Mouse (Mus musculus): Measurements from ENCODE around the gene Sppl2c. TPM values are rescaled to one million over a fixed set of nuclear protein-coding genes. Genes with fewer than 3 reads are reported as not detected.

Gene Sppl2c
- polyA plus RNA-seq, 1 experiment from 2014 or later = not detected

DNA sequence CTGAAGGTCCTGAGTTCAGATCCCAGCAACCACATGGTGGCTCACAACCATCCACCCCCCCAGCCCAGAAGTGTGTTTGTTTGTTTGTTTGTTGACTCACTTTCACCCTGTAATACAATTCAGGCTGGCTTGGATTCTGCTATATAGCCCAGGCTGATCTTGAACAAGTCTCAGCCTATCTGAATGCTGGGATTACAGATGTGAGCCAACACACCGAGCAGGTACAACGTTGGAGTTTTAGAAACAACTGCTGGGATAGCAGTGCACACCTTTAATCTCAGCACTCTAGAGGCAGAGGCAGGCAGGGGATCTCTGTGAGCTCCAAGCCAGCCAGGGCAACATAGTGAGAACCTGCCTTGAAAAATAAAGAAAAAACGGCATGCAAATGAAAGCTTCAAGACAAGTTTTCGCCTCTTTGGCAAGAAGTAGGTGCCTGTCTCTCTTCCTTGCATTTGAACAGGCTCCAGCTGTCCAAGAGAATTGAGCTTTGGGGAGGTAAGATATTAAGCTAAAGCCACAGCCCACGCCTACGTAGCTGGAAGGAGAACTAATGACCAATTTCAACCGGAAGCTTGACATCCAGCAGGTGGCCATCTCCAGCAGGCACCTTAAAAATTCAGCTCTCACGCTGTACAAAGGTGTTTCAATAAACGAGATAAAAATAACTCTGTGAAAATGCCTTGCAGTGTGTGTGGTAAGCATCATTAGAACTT, 44.1 kb downstream of the Sppl2c start:
- Histone ChIP-seq H3K27ac (ENCODE audit: low read depth, low read length) (no peak overlapping the region), H3K9me3 (ENCODE audit: control insufficient read depth, low read length) (no peaks in the 10 kb centered on the region), H3K27me3 (ENCODE audit: control insufficient read depth, insufficient read depth, low read length) (peaks cover 34% of the 10 kb centered on the region), H3K36me3 (ENCODE audit: control insufficient read depth, insufficient read depth, low read length) (no peaks in the 10 kb centered on the region), H3K4me1 (replicated peaks; ENCODE audit: control insufficient read depth, insufficient read depth, low read length) (peaks cover 2% of the 10 kb centered on the region; the same call in 1 of the 2 replicates), H3K4me2 (replicated peaks; ENCODE audit: low read depth, low read length) (peak overlapping the region; percentile 96), H3K4me3 (ENCODE audit: low read depth, low read length) (peak overlapping the region; percentile 63), H3K9ac (ENCODE audit: low read depth, low read length) (peak overlapping the region; percentile 67; the same call in 1 of the 2 replicates)
- DNase-seq (ENCODE audit: low spot score) = peak; percentile 47
- WGBS = 11% methylated on average over 9 of the region's 9 CpGs
- ATAC-seq (ENCODE audit: low FRiP score) = no peak

DNA sequence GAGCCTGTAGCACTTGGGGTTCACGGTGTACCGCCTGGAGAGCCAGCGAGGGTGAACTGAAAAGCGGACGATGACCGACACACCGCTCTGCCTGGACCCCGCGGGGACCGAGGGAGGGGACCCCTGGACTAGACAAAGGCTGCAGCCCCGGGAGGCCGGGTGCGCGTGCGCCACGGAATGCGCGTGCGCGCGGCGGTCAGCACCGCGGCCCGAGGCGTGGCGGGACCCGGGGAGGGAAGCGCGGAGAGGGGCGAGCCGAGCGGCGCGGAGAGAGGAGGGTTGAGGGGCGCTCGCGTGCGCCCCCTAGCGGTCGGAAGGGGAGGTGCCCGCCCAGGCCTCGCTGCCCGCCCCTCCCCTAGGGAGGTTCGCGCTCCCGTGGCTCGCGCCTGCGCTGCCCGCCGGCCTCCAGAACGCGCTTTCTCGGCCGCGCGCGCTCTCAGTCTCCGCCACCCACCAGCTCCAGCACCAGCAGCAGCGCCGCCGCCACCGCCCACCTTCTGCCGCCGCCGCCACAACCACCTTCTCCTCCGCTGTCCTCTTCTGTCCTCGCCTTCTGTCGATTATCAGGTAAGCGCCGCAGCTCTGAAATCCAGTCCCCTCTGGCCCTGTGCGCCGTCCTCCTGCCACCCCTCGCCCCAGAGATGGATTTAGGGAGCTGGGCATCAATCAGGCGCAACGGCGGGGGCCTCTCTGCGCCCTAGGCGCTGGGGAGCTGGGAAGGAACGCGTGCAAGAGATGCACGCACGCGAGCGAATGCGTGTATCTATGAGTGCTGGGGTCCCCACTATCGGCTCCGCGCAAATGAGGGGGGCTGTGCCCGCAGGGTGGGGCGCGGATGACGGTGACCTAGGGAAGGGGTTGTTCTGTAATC, 45.1 kb downstream of the Sppl2c start, which contains the start of gene Mapt:
Gene Mapt, plus strand, starts transcription at position 350 of the 871 bp plus-strand sequence.
- peak; percentile 88 for ATAC-seq (ENCODE audit: low FRiP score)
- DNase-seq (ENCODE audit: low spot score) = peak; percentile 97
- Histone ChIP-seq H3K27ac (ENCODE audit: low read depth, low read length) (peak within 1 kb of the TSS; percentile 76), H3K9ac (ENCODE audit: low read depth, low read length) (peak within 1 kb of the TSS; percentile 70), H3K36me3 (ENCODE audit: control insufficient read depth, insufficient read depth, low read length) (no peaks in the 10 kb centered on the region), H3K4me3 (ENCODE audit: low read depth, low read length) (peak within 1 kb of the TSS; percentile 63), H3K4me1 (replicated peaks; ENCODE audit: control insufficient read depth, insufficient read depth, low read length) (peaks cover 2% of the 10 kb centered on the region; the same call in 1 of the 2 replicates), H3K9me3 (ENCODE audit: control insufficient read depth, low read length) (no peaks in the 10 kb centered on the region), H3K4me2 (replicated peaks; ENCODE audit: low read depth, low read length) (peak within 1 kb of the TSS; percentile 96), H3K27me3 (ENCODE audit: control insufficient read depth, insufficient read depth, low read length) (peaks cover 39% of the 10 kb centered on the region)
- under 1% methylated on average over 70 of the region's 94 CpGs for WGBS

DNA sequence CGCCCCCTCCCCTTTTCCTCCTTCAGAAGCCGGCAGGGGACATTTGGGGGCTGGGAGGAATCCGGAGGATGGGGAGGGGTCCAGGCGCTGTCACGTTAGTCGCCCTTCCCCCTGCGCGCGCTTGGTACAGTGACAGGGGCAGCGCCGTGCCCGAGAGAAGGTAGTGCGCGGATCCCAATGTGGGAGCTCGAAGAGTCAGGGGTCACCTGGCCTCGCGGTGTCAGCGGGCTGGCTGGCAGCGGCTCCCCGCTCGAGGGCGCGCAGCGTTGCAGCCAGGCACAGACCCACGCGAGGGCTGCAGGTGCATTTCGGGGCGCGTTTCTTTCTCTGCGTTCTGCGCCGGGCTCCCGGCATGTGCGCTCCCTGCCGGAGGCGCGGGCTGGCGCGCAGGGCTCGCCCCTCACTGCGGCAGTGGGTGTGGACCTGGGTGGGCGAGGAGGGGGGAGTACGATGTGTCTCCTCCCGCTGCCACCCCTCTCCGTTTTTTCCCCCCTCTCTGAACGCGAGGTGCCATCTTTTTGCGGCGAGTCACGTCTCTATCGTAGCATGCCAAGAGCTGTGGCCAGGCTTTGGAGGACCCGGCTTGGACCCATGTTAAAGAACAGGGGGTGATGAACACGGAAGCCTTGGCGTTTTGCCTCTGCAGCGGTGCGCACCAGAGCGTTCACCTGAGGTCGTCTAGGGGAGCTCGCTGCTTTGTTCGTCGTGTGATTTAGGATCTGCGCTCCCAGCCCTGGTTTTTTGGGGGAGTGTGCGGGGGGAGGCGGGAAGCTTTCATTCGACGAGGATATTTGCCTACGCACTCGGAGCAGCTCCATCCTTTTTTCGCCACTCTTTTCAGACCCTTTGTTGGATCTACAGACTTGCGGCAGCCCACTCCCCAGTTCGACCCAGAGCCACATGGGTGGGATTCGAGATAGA, 46.3 kb downstream of the Sppl2c start:
- Histone ChIP-seq H3K4me1 (replicated peaks; ENCODE audit: control insufficient read depth, insufficient read depth, low read length) (peaks cover 2% of the 10 kb centered on the region; the same call in 1 of the 2 replicates), H3K36me3 (ENCODE audit: control insufficient read depth, insufficient read depth, low read length) (no peaks in the 10 kb centered on the region), H3K4me3 (ENCODE audit: low read depth, low read length) (peak overlapping the region; percentile 63), H3K27ac (ENCODE audit: low read depth, low read length) (peak overlapping the region; percentile 76), H3K9ac (ENCODE audit: low read depth, low read length) (peak overlapping the region; percentile 70), H3K27me3 (ENCODE audit: control insufficient read depth, insufficient read depth, low read length) (peaks cover 39% of the 10 kb centered on the region), H3K4me2 (replicated peaks; ENCODE audit: low read depth, low read length) (peak overlapping the region; percentile 96), H3K9me3 (ENCODE audit: control insufficient read depth, low read length) (no peaks in the 10 kb centered on the region)
- peak; percentile 67 for DNase-seq (ENCODE audit: low spot score)
- ATAC-seq (ENCODE audit: low FRiP score) = peak; percentile 26; the same call in 1 of the 2 replicates
- under 1% methylated on average over 63 of the region's 72 CpGs for WGBS

DNA sequence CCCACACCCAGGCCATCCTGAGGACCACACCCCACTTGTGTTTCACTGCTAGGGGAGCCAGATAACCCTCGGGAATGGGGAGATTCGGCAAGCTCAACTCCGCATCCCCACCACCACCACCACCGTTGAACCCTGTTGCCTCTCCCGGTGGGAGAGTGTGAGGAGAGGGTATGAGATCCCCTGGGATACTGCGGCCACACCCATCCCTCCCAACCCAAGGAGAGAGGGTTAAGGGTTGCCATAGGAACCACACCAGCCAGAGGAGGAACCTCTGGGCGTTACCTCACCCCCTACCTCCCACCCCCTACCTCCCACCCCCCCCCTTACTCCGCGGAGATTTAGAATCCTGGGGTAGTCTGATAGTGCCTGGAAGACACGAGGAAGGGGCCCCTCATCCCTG, 47.0 kb downstream of the Sppl2c start:
- H3K27ac ChIP-seq (ENCODE audit: low read depth, low read length) = peak overlapping the region; percentile 76
- 1% methylated on average over 10 of the region's 10 CpGs for WGBS
- ATAC-seq (ENCODE audit: low FRiP score) (0 out of 2 replicates have a peak, but pooled peaks have one; percentile 6), DNase-seq (ENCODE audit: low spot score) (peak; percentile 41)
- H3K36me3 ChIP-seq (ENCODE audit: control insufficient read depth, insufficient read depth, low read length) = no peaks in the 10 kb centered on the region
- peak overlapping the region; percentile 70 for H3K9ac ChIP-seq (ENCODE audit: low read depth, low read length)
- H3K27me3 ChIP-seq (ENCODE audit: control insufficient read depth, insufficient read depth, low read length) = peaks cover 39% of the 10 kb centered on the region
- peak overlapping the region; percentile 63 for H3K4me3 ChIP-seq (ENCODE audit: low read depth, low read length)
- peak overlapping the region; percentile 96 for H3K4me2 ChIP-seq (replicated peaks; ENCODE audit: low read depth, low read length)
- peaks cover 2% of the 10 kb centered on the region; the same call in 1 of the 2 replicates for H3K4me1 ChIP-seq (replicated peaks; ENCODE audit: control insufficient read depth, insufficient read depth, low read length)
- no peaks in the 10 kb centered on the region for H3K9me3 ChIP-seq (ENCODE audit: control insufficient read depth, low read length)

DNA sequence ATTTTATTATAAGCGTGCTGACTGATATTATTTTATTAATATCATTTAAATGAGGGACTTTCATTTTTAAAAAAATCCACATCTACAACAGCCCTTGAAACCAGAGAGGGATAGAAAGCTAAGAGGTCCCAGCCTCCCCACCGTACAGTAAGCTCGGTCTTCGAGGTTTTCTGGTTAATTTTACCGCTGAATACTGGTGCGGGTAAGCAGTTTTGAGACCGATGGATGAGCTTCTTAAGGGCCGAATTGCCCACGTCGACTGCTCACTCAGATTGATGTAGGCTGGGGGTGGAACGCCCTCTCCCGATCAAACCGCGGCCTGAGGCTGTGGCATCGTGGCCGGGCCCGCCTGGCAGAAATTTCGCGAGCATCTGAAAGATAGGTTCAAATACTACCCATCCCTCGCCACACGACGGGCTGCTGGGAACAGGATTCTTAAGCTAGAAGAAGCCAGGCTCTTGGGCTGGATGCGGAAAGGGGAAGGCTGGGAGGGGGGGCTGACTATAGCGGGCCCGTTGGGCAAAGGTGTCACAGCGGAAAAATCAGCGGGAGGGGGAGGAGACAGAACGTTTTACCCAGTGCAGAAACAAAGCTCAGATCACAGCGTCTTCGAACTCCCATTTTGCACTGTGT, 47.6 kb downstream of the Sppl2c start:
- ATAC-seq (ENCODE audit: low FRiP score) (no peak), DNase-seq (ENCODE audit: low spot score) (peak; percentile 44)
- H3K9me3 ChIP-seq (ENCODE audit: control insufficient read depth, low read length) = no peaks in the 10 kb centered on the region
- H3K27me3 ChIP-seq (ENCODE audit: control insufficient read depth, insufficient read depth, low read length) = peaks cover 39% of the 10 kb centered on the region
- H3K9ac ChIP-seq (ENCODE audit: low read depth, low read length) = no peak overlapping the region; the same call in 1 of the 2 replicates
- peaks cover 2% of the 10 kb centered on the region; the same call in 1 of the 2 replicates for H3K4me1 ChIP-seq (replicated peaks; ENCODE audit: control insufficient read depth, insufficient read depth, low read length)
- peak overlapping the region; percentile 63 for H3K4me3 ChIP-seq (ENCODE audit: low read depth, low read length)
- WGBS = 3% methylated on average over 30 of the region's 30 CpGs
- no peaks in the 10 kb centered on the region for H3K36me3 ChIP-seq (ENCODE audit: control insufficient read depth, insufficient read depth, low read length)
- no peak overlapping the region for H3K27ac ChIP-seq (ENCODE audit: low read depth, low read length)
- peak overlapping the region; percentile 96 for H3K4me2 ChIP-seq (replicated peaks; ENCODE audit: low read depth, low read length)

DNA sequence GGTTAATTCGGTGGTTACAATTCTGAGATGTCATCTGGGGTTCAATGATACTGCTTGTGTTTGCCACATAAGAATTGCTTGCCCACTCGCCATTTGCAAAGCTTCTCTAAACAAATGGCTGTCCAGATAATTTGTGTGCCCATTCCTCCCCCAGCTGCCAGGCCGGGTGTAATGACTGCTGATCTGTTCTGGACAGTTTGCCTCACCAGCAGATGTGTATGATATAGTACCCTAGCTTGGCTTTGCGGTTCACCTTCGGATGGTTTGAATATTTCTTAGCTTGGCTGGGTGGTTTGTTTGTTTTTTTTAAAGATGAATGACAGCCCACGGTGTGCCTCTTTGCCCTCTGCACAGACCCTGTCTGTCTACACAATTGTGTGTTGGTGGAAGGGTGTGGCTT, 48.6 kb downstream of the Sppl2c start:
- Histone ChIP-seq H3K4me1 (replicated peaks; ENCODE audit: control insufficient read depth, insufficient read depth, low read length) (peaks cover 2% of the 10 kb centered on the region; the same call in 1 of the 2 replicates), H3K9me3 (ENCODE audit: control insufficient read depth, low read length) (no peaks in the 10 kb centered on the region), H3K27ac (ENCODE audit: low read depth, low read length) (no peak overlapping the region), H3K27me3 (ENCODE audit: control insufficient read depth, insufficient read depth, low read length) (peaks cover 39% of the 10 kb centered on the region), H3K36me3 (ENCODE audit: control insufficient read depth, insufficient read depth, low read length) (no peaks in the 10 kb centered on the region), H3K4me3 (ENCODE audit: low read depth, low read length) (peak overlapping the region; percentile 63; the same call in 1 of the 2 replicates), H3K4me2 (replicated peaks; ENCODE audit: low read depth, low read length) (peak overlapping the region; percentile 96), H3K9ac (ENCODE audit: low read depth, low read length) (no peak overlapping the region)
- DNase-seq (ENCODE audit: low spot score) (peak; percentile 17), ATAC-seq (ENCODE audit: low FRiP score) (no peak)
- 31% methylated on average over 6 of the region's 6 CpGs for WGBS

DNA sequence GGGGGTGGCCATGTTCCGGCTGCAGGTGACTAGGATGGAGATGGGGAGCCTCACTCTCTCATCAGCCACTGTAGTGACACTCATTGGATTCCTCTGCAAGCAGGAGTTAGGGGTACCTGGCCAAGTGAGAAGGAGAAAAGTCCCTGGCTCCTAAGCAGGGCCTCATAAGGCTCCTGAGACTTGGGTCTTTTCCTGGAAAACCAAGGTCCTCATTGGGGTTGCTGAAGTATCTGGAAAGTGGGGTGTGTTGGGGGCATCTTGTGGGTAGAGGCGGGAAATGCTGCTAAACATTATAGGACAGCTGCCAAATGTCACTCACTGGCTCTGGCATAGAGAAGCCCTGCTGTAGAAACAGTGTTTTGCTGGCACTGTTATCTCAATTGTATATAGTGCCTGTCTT, 49.8 kb downstream of the Sppl2c start:
- Histone ChIP-seq H3K9me3 (ENCODE audit: control insufficient read depth, low read length) (no peaks in the 10 kb centered on the region), H3K9ac (ENCODE audit: low read depth, low read length) (no peak overlapping the region), H3K4me3 (ENCODE audit: low read depth, low read length) (no peak overlapping the region), H3K36me3 (ENCODE audit: control insufficient read depth, insufficient read depth, low read length) (no peaks in the 10 kb centered on the region), H3K4me1 (replicated peaks; ENCODE audit: control insufficient read depth, insufficient read depth, low read length) (peaks cover 2% of the 10 kb centered on the region; the same call in 1 of the 2 replicates), H3K27ac (ENCODE audit: low read depth, low read length) (no peak overlapping the region), H3K4me2 (replicated peaks; ENCODE audit: low read depth, low read length) (no peak overlapping the region), H3K27me3 (ENCODE audit: control insufficient read depth, insufficient read depth, low read length) (peaks cover 39% of the 10 kb centered on the region)
- DNase-seq (ENCODE audit: low spot score) (no peak), ATAC-seq (ENCODE audit: low FRiP score) (no peak)
- WGBS = 83% methylated on average over 2 of the region's 2 CpGs
